ENCODE assay signal across 15 mouse cellular contexts in genomic region chr4:151835860-151836259, GRCm38 (mm10).
"Had no signal": no experiment of that assay in that cellular context is flagged by ENCODE, and none has a peak within 500 bp of the region (broad histone marks: within the 10 kb centered on the region; RNA-seq: fewer than 3 reads in every experiment).

No protein-coding gene starts in this region.

- DNase-seq: gastrocnemius, adult 2 months; gastrocnemius, postnatal 10 days; gastrocnemius, postnatal 25 days; heart, adult 2 months; heart, postnatal 4 days; kidney, adult 18-20 months; kidney, postnatal 10 days; kidney, postnatal 25 days; kidney, postnatal 4 days; left cerebral cortex, postnatal 4 days had no signal

- ATAC-seq: hindbrain, embryonic 16.5 days; inflammation-experienced regulatory T-cells, adult 6 months; intestine, embryonic 15.5 days; intestine, postnatal 0 days; liver, embryonic 12.5 days had no signal
